ENCODE assay signal across 9 mouse cellular contexts in genomic region chr10:108334096-108334495, GRCm38 (mm10). TPM values are rescaled to one million over a fixed set of nuclear protein-coding genes. Genes with fewer than 3 reads are reported as not detected.
DNase-seq lines count a peak whose midpoint lies in the region; ATAC-seq and TF ChIP-seq lines count a peak whose summit lies in the region.
"Had no signal": no experiment of that assay in that cellular context is flagged by ENCODE, and none has a peak within 500 bp of the region (broad histone marks: within the 10 kb centered on the region; RNA-seq: fewer than 3 reads in every experiment).

No protein-coding gene starts in this region.

- ATAC-seq in kidney, embryonic 15.5 days (replicated peaks; ENCODE audit: low FRiP score) = no peak
- ATAC-seq in embryonic facial prominence, embryonic 13.5 days (ENCODE audit: insufficient number of reproducible peaks, insufficient read depth, low FRiP score, low TSS enrichment, low read depth) = no peak
- no peak for ATAC-seq in hindbrain, postnatal 0 days
- no peak for ATAC-seq in neural tube, embryonic 12.5 days (ENCODE audit: low FRiP score, low read depth)
- ATAC-seq in megakaryocyte-erythroid progenitor cell, adult 5-6 weeks (replicated peaks; ENCODE audit: low FRiP score, low TSS enrichment, poor library complexity, severe bottlenecking) = no peak

- H3K27me3 ChIP-seq in kidney, embryonic 15.5 days = peaks cover 15% of the 10 kb centered on the region
- peaks cover 24% of the 10 kb centered on the region for H3K27me3 ChIP-seq in embryonic facial prominence, embryonic 13.5 days
- H3K27me3 ChIP-seq in hindbrain, postnatal 0 days (ENCODE audit: insufficient read depth, low read length) = 0 out of 2 replicates have a peak, but pooled peaks cover 4% of the 10 kb centered on the region
- peaks cover 11% of the 10 kb centered on the region for H3K27me3 ChIP-seq in neural tube, embryonic 12.5 days (replicated peaks)

- no peak overlapping the region for H3K27ac ChIP-seq in kidney, embryonic 15.5 days
- H3K27ac ChIP-seq in embryonic facial prominence, embryonic 13.5 days = no peak overlapping the region
- no peak overlapping the region for H3K27ac ChIP-seq in hindbrain, postnatal 0 days
- no peak overlapping the region for H3K27ac ChIP-seq in neural tube, embryonic 12.5 days

- peak overlapping the region; percentile 79 for H3K4me2 ChIP-seq in kidney, embryonic 15.5 days
- H3K4me2 ChIP-seq in embryonic facial prominence, embryonic 13.5 days = peak overlapping the region; percentile 92
- peak overlapping the region; percentile 97; the same call in 1 of the 2 replicates for H3K4me2 ChIP-seq in hindbrain, postnatal 0 days (ENCODE audit: low read depth, low read length)
- peak overlapping the region; percentile 80 for H3K4me2 ChIP-seq in neural tube, embryonic 12.5 days (replicated peaks)

- H3K9me3 ChIP-seq in kidney, embryonic 15.5 days (replicated peaks) = no peaks in the 10 kb centered on the region
- no peaks in the 10 kb centered on the region for H3K9me3 ChIP-seq in embryonic facial prominence, embryonic 13.5 days
- no peaks in the 10 kb centered on the region for H3K9me3 ChIP-seq in hindbrain, postnatal 0 days (ENCODE audit: low read length)
- no peaks in the 10 kb centered on the region for H3K9me3 ChIP-seq in neural tube, embryonic 12.5 days

- no peak overlapping the region for H3K9ac ChIP-seq in kidney, embryonic 15.5 days
- no peak overlapping the region for H3K9ac ChIP-seq in embryonic facial prominence, embryonic 13.5 days
- H3K9ac ChIP-seq in hindbrain, postnatal 0 days (replicated peaks; ENCODE audit: low read length) = no peak overlapping the region
- no peak overlapping the region for H3K9ac ChIP-seq in neural tube, embryonic 12.5 days

- DNase-seq in kidney, postnatal 10 days = no peak
- no peak for DNase-seq in hindbrain, postnatal 0 days (ENCODE audit: low spot score)
- DNase-seq in spleen, postnatal 36 days (ENCODE audit: low spot score in 2 of 2) = no peak
- DNase-seq: lung, adult 2 months; thymus, postnatal 36 days had no signal

- WGBS in kidney, embryonic 15.5 days = 31% methylated on average over 1 of the region's 1 CpGs
- WGBS in embryonic facial prominence, embryonic 13.5 days = 37% methylated on average over 1 of the region's 1 CpGs
- 32% methylated on average over 1 of the region's 1 CpGs for WGBS in hindbrain, postnatal 0 days
- WGBS in neural tube, embryonic 12.5 days = 22% methylated on average over 1 of the region's 1 CpGs

- H3K36me3 ChIP-seq in kidney, embryonic 15.5 days = peaks cover 8% of the 10 kb centered on the region; the same call in 1 of the 2 replicates
- no peaks in the 10 kb centered on the region for H3K36me3 ChIP-seq in embryonic facial prominence, embryonic 13.5 days
- no peaks in the 10 kb centered on the region for H3K36me3 ChIP-seq in hindbrain, postnatal 0 days (ENCODE audit: insufficient read depth, low read length)
- H3K36me3 ChIP-seq in neural tube, embryonic 12.5 days = no peaks in the 10 kb centered on the region

- TF ChIP-seq CTCF in hindbrain, postnatal 0 days (IDR thresholded peaks at IDR 0.05; ENCODE audit: low read depth) = no peak

- peaks cover 39% of the 10 kb centered on the region for H3K4me1 ChIP-seq in kidney, embryonic 15.5 days
- peaks cover 3% of the 10 kb centered on the region; the same call in 1 of the 2 replicates for H3K4me1 ChIP-seq in embryonic facial prominence, embryonic 13.5 days
- H3K4me1 ChIP-seq in hindbrain, postnatal 0 days (ENCODE audit: insufficient read depth, low read length) = no peaks in the 10 kb centered on the region; the same call in 1 of the 2 replicates
- peaks cover 2% of the 10 kb centered on the region; the same call in 1 of the 2 replicates for H3K4me1 ChIP-seq in neural tube, embryonic 12.5 days

- peak overlapping the region; percentile 94 for H3K4me3 ChIP-seq in kidney, embryonic 15.5 days (replicated peaks)
- peak overlapping the region; percentile 79 for H3K4me3 ChIP-seq in embryonic facial prominence, embryonic 13.5 days
- peak overlapping the region; percentile 82; the same call in 1 of the 2 replicates for H3K4me3 ChIP-seq in hindbrain, postnatal 0 days (ENCODE audit: low read length)
- H3K4me3 ChIP-seq in neural tube, embryonic 12.5 days = no peak overlapping the region; the same call in 1 of the 2 replicates

RNA-seq across cellular contexts. Expression of gene Pawr, which starts 2.2 kb away (rescaled TPM):
- 16.5 and 17.5 TPM in 2 replicates for polyA plus RNA-seq in kidney, embryonic 15.5 days (2015; fragmentation: Nextera tagmentation; extraction: Ambion mirVana)
- 5.8 and 6.3 TPM in 2 replicates for polyA plus RNA-seq in embryonic facial prominence, embryonic 13.5 days (2015; fragmentation: Nextera tagmentation; extraction: Ambion mirVana)
- total RNA-seq in hindbrain, postnatal 0 days (2014; rRNA removed) = 4.7 and 5.6 TPM in 2 replicates
- polyA plus RNA-seq in hindbrain, postnatal 0 days (2015; fragmentation: Nextera tagmentation; extraction: Ambion mirVana) = 3.0 and 3.5 TPM in 2 replicates
- 13.7 and 14.2 TPM in 2 replicates for polyA plus RNA-seq in neural tube, embryonic 12.5 days (2016; fragmentation: Nextera tagmentation; extraction: Ambion mirVana)
- not detected in 2 replicates for total RNA-seq in megakaryocyte-erythroid progenitor cell, adult 5-6 weeks (2014; fragmentation: Nextera tagmentation)
- total RNA-seq in megakaryocyte-erythroid progenitor cell, adult 5-6 weeks (2017) = not detected in 2 replicates
